Mouse (Mus musculus) right cerebral cortex, postnatal 36 days (tissue): ENCODE measurements at regions not wholly inside any gene's neighbourhood (a gene's known extent, or its start where the extent isn't known, plus 50 kb on each side); places are given as distances from the start of the nearest gene placed in this dataset.

Source experiments
- DNase-seq, 2 experiments: peaks; one replicate each; pipeline ENCODE4 v3.0.0; 2022; ENCODE audit warnings: low spot score in 2 of 2, mixed read lengths in 1 of 2

- no peak for DNase-seq
Observed at GRCm38 (mm10) chr16:8117543-8118167, 307.3 kb downstream of the Tmem114 start.

DNA sequence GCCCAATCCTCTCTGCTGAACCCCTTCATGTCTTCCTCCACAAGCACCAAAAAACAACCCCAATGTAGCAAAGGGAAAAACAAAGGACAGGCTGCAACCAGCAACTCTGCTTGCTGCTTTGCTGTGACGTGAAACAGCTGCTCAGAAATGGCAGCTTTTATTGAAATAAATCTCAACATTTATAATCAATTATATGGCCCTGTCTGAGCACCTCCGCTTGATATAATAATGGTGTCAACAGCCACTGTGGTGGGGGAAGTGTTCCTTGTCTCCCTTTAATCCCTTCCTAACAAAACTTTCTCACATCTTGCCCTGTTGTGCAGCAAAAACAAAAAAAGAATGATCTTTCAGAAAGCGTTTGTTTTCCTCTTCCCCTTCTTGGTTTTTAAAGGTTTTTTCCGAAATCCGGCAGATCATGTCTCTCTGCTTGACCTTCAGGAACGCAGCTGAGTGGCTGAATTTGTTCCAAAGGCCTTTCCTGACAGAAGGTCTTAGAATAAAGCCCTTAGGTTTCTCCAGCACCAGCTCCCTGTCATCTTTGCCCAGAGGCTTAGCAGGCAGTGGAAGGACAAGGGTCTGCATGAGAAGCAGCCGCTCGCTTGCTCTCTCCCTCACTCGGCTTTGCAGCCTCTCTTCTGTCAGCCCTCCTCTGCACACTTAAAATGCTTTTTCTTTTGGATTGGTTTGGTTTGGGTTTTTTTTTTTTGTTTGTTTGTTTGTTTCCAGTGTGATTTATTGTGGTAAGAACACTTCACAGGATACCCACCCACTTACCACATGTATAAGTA, 313.4 kb downstream of the Tmem114 start:
- DNase-seq, result no peak

DNA sequence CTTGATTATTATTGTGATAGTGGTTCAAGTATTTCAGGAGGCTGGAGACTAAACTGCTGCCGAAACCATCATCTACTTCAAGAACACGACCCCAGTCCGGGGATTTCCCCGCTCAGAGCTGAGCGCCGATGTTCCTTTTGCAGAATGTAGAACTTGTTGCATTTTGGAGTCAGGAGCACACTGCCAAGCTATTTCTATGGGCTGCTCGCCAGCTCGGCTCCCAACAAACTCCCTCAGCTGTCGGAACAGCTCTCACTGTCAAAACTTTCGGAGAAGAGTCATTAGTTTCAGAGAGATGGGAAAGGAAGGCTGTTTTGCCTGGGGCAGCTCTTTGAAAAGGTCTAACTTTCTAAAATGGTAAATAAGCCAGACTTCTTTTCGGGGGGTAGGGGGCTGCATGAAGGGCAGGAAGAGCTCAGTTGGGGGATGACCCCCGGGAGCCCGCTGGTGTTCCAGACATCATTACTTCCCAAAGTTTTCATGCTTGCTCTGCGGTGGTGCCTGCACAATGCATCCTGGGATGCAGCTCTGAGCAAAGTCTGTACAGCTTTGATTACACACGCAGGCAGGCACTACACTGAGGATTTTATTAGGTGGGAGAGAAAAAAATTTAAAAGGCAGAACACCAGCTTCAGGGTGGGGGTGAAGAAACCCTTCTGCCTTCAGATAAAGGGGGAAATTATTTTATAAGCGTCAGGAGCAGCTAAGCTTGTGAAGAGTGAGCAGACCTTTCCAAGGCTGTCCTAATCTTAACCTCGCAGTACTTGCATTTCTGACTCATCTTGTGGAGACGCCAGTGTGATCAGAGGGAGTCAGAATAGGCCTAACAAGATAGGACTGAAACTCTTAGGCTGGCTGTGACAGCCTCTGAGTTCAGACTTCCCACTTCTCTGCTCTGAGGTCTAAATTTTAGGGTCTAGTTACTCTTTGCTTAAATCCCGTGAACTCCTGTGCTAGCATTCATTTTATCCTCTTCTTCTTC, 316.5 kb downstream of the Tmem114 start:
- DNase-seq, result peak; percentile 16 to 33

GRCm38 (mm10) chr16:8079024-8079423, 345.9 kb downstream of the Tmem114 start:
- DNase-seq, result no peak

- DNase-seq, result no peak
Observed at GRCm38 (mm10) chr16:8078461-8078860, 346.5 kb downstream of the Tmem114 start.

GRCm38 (mm10) chr16:8074729-8075128, 350.2 kb downstream of the Tmem114 start:
- DNase-seq, result peak in 1 of 2 experiments; percentile 1

GRCm38 (mm10) chr16:8053936-8054335, 371.0 kb downstream of the Tmem114 start:
- DNase-seq, result no peak

DNA sequence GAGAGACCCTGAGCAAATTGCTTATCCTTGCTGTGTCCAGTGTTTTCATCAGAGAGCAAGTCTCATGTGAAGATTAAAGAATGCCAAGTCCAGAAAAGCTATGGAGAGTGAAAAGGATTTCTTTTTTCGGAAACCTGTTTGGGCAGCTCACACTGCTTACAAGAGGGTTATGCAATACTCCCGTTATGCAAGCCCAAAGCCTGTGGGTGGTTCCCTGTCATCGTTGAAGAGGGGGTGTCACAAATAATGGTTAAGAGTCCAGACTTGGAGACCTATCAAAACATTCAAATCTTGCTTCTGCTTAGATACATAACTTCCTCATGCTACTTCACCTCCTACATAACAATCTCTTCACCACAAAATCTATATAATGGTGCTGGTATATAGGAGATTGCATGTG, 416.0 kb downstream of the Tmem114 start:
- DNase-seq, result peak; percentile 66 to 85

- no peak for DNase-seq
Observed at GRCm38 (mm10) chr16:8006631-8007030, 418.3 kb downstream of the Tmem114 start.

- peak; percentile 6 to 38 for DNase-seq
Observed at GRCm38 (mm10) chr16:8002339-8003089, 422.4 kb downstream of the Tmem114 start.

- no peak for DNase-seq
Observed at GRCm38 (mm10) chr16:7982816-7983215, 442.1 kb downstream of the Tmem114 start.

- no peak for DNase-seq
Observed at GRCm38 (mm10) chr16:7978466-7978865, 446.5 kb downstream of the Tmem114 start.

- no peak for DNase-seq
Observed at GRCm38 (mm10) chr16:7951616-7952015, 473.3 kb downstream of the Tmem114 start.

DNA sequence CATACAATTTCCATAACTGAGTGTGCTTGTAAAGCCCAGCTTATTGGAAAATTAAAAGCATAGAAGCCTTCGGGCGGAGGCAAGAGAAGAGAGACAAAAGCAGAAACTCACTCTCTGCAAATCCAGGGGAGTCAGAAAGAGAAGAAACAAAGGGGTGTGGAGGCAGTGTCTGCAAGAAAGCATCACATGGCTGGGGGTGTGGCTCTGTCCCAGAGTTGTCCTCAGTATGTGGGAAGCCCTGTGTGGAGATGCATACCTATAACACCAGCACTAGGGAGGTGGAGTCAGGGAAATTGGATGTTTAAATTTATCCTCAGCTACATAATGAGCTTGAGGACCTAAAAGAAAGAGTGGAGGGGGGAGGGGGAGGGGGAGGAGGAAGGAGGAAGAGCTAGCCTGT, 482.6 kb downstream of the Tmem114 start:
- DNase-seq, result no peak

- no peak for DNase-seq
Observed at GRCm38 (mm10) chr16:7937167-7937566, 487.8 kb downstream of the Tmem114 start.

GRCm38 (mm10) chr16:7932322-7932721, 492.6 kb downstream of the Tmem114 start:
- DNase-seq, result no peak

DNA sequence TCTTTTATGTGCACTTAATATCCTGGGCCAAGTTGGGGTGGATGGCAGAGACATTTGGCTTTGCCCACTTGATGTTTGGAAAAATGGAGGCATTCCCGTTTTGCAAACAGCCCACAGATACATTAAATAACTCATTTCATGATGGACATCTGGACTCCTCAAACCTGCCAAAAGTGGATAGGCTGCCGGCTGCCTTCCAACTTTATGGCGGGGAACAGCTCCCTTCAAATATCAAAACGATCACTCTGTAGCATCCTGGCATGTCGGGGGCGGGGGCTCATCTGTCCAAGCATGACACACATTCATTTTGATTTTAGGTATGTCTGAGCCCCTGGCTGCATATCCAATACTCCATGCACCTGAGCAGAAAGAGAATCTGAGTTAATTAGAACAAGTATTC, 493.3 kb downstream of the Tmem114 start:
- no peak for DNase-seq

GRCm38 (mm10) chr16:7929112-7929511, 495.8 kb downstream of the Tmem114 start:
- peak in 1 of 2 experiments; percentile 29 for DNase-seq

DNA sequence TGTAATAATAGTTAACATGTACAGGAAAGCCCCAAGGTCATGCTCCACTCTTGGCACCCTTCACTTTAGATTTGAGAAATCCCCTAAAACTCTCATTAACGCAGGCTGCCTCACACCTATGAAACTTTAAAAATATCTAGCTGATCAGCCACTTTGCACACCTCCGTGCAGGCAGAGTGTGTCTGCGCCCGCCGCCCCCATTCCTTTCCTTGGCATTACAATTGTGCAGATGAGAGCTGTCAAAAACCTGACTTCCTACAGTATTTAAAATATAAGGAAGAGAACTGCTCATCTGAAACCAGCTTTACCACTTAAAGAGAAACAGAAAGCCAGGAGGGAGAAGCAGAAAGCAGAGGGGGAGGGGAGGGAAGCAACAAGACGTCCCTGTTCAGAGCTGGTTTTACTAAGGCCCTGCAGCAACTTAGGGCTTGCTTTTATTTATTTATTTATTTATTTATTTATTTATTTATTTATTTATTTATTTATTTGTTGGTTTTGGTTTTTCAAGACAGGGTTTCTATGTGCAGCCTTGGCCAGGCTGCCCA, 496.5 kb downstream of the Tmem114 start:
- peak; percentile 18 to 48 for DNase-seq

DNA sequence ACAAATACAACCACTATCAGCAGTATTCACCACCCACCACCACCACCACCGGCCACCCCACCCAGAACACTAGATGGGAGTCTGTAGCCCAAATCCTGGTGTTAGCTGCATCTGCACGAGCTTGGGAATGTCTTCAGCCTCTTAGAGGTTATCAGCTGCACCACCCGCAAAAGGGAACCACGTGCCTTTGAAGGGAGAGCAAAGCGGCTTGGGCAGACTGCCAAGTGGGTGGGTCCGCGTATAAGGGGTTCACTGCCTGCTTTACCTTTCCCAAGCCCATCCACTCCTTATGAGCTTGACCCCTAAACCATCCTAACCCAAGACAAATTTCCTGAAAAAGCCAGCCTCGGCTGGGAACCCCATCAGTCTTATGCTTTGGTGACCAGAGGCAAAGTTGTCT, 497.2 kb downstream of the Tmem114 start:
- peak in 1 of 2 experiments; percentile 2 for DNase-seq

GRCm38 (mm10) chr16:7895786-7896185, 529.1 kb downstream of the Tmem114 start:
- DNase-seq, result no peak
